Mouse (Mus musculus) gastrocnemius, postnatal 36 days (tissue): ENCODE data around the gene Arap2. TPM values are rescaled to one million over a fixed set of nuclear protein-coding genes. Genes with fewer than 3 reads are reported as not detected.

Source experiments
- DNase-seq, 2 experiments: peaks; one replicate each; pipeline ENCODE4 v3.0.0; 2022
- intact Hi-C: fragments of 180-260 bp; cut with DNase I; formaldehyde crosslinking; loops from one replicate; pipeline ENCODE4 v1.15.1; 2025
- long read RNA-seq, 2 experiments: library from polyadenylated mRNA; stranded (forward); transcript quantifications; one replicate each; pipeline ENCODE4 v2.0.0; 2021
- total RNA-seq, 2 experiments: library from RNA; stranded (reverse); gene quantifications; 2 replicates each; pipeline ENCODE4 v1.2.3; 2021

Arap2 gene
- total RNA-seq, result under 1 TPM; 0.79 to 0.89 TPM
- long read RNA-seq, experiment 1, result 0 reads
- long read RNA-seq, experiment 2, result 0 reads

DNA sequence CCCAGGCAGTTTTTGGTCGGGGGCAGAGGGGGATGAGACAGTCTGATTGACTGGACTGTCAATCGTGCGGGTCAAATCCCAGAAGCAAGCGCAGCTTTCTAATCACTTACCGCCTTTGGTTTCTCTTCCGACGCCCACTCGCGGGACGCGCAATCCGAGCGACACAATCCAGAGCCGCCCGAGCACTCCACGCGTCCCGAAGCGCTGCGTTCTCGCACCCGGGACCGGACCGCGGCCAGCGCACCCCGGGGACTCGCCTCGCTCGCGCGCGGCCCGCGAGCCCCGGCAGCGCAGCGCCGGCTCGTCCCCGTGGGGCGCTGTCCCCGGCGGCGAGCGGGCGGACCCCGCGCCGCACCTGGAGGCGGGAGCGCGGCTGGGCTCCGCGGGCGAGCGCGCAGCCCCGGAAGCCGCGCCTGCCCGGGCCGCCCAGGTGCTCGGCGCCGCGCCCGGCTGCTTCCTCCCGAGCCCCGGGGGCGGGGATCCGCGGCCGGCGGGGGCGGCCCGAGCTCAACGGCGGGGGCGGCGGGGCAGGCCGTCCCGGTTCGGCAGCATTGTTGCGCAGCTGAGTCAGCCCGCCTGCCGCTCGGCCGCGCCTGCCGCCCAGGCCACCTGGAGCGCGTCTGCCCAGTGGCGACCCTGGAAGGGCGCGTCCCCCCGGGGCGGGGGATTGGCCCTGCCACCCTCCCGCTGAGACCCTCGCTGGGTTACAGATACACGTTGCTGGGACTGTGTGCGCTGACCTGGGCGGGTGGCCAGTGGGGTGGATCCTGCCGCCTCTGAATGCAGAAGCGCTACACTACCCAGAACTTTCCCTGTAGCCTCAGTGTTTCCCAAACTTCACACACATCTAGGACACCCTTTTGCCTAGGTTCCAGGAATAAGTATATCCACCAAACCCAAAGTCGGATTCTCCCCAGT lies at the start of gene Arap2:
Gene Arap2, minus strand, starts transcription at position 376 of the 918 bp plus-strand sequence.
- peak; percentile 17 to 24 for DNase-seq
- intact Hi-C loops, result no loop called here

- intact Hi-C loops, result no loop called here
- DNase-seq, result no peak
These were observed 49.8 kb upstream of the Arap2 start for GRCm38 (mm10) chr5:62815741-62816140.

GRCm38 (mm10) chr5:62814072-62814414 lies 48.1 kb upstream of the Arap2 start:
- intact Hi-C loops, result no loop called here
- no peak for DNase-seq

DNA sequence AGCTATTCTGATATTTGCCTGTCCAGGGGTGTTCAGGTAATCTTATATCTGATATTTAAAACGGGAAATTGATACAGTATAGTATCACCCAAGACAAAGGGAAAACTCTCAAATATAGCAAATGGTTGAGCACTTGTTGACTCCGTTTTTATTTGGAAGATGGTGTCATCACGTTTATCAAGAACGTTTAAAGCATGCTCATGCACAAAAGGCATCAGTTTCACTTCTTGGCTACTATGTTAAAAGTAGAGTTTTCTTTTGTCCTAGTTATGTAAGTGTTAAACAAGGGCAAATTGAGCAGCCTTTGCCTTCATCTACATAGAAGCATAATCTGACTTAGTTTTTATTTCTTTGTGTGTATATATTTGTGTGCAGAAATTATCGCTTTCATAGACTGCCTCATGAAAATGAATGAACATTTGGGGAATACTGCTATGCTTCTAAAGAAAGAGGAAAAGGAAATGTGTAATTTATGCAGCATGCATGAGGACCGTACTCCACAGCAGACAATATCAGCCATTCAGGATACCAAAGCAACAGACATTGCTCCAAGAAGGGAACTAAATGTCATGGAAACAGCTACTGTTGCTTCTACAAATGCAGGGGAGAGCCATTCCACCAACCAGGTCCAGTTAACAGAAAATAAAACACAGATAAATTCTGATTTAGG lies 47.6 kb upstream of the Arap2 start, which contains the start of gene Dthd1:
Gene Dthd1, plus strand, starts transcription at position 422 of the 670 bp plus-strand sequence.
- intact Hi-C loops, result no loop called here
- no peak for DNase-seq

DNA sequence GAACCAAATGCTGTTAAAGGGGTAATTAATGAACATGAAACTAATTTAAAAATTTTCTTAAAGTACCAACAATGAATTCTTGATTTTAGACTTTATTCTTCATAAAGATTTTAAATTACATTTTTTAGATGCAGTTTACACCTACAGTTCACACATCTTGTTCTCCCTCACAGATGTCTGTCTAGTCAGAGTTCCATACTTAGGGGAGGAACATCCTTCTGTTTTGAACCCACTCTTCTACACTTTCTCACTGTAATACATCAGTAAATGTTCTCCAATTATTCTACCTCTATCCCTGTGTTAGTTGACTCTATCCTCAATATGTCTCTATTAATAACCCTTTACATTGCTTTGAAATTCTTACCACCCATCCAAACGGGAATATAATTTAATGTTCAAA lies 26.8 kb upstream of the Arap2 start:
- no peak for DNase-seq
- intact Hi-C loops, result no loop called here

- intact Hi-C loops, result no loop called here
- DNase-seq, result no peak
These were observed 25.1 kb upstream of the Arap2 start for GRCm38 (mm10) chr5:62790921-62791564.

DNA sequence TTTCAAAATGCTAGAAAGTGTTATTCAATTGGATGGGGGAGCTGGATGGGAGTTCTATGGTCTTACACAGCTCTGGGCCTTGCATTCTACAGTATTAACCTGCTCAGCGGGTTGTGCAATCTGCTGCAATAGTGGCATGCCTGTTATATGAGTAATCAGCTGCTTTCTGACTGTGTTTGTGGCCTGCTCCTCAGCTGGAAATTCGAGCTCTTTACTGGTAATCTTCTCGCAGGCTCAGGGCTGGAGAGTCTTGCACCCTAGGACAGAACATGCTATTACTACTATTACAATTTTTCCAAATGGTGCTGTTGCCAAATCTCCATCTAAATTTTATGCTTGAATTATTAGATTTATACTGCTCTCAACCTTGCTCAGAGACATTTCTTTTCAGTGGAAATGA lies 20.9 kb upstream of the Arap2 start:
- no peak for DNase-seq
- intact Hi-C loops, result no loop called here

DNA sequence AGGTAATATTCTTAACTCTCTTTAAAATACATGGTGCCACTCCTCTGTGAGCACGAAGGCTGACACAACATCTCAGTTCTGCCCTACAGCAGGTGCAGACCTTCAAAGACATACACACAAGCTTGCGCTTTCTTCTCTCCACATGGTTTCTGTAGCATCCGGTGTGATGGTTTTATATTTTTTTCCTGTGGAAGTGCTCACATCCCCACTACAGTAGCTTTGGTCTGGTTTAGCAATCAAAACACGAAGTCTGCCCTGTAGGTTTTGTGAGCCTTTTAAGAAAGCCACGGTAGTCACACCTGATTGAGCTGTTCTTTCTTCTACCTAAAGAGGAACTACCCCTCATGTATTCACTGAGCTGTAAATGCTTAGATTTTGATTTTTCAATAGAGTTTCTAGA lies 12.7 kb upstream of the Arap2 start:
- no peak for DNase-seq
- intact Hi-C loops, result no loop called here

GRCm38 (mm10) chr5:62777804-62778203 lies 11.8 kb upstream of the Arap2 start:
- intact Hi-C loops, result no loop called here
- DNase-seq, result no peak

DNA sequence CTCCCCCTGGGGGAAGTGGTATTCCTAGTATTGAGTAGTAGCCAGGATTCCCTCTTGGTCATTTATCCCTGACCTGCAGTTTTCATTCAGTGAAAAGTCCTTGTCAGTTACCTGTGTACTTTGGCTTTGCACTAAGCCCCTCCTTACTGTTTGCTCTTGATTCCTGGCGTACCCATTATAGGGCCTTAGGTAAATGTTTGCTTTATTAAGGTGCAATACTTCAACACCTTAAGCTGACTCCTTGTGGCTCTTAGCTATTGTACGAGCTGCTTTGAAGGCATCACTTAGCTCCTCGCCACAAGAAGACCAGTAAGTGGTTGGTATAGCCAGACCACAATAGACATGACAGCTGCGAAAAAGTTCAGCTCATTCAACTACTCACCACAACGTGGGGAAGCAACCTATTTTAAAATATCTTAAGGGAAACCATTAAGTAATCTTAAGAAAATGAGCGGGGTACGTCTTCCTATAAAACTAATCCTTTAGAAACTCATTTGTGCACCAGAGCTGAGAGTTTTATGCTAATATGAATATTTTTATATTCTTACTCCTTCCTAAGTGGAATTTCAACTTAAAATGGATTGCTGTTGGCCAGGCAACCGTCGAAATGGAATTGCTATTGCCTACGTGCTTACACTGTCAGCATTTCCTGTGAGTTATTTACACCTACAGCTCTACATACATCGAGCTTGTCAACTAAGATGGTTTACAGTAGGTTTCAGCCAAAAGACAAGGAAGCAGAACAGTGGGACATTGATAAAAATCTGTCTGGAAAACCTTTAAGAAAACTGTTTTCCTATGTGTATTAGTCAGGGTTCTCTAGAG lies 6.0 kb upstream of the Arap2 start:
- intact Hi-C loops, result no loop called here
- no peak for DNase-seq

DNA sequence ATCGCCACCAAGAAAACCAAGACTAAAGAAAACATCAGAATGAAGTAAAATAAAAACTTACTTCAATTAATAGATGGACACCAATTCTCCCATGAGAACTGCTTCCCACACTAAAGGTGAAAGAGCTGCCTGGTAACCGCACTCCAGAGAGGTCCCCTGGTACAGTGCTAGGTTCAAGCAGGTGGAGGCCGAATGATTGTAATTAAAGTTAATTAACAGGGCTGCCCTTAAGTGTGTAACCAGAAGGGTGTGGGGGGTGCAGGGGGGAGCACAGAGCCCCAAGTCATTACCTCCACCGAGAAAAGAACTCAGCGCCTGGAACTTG lies 538 bp downstream of the Arap2 start:
- DNase-seq, result no peak
- intact Hi-C loops, result no loop called here

- no peak for DNase-seq
- intact Hi-C loops, result no loop called here
These were observed 1.8 kb downstream of the Arap2 start for GRCm38 (mm10) chr5:62764161-62764560.

- no peak for DNase-seq
- intact Hi-C loops, result no loop called here
These were observed 2.9 kb downstream of the Arap2 start for GRCm38 (mm10) chr5:62763046-62763445.

- DNase-seq, result no peak
- intact Hi-C loops, result no loop called here
These were observed 3.5 kb downstream of the Arap2 start for GRCm38 (mm10) chr5:62762298-62762960.

- intact Hi-C loops, result no loop called here
- DNase-seq, result no peak
These were observed 5.0 kb downstream of the Arap2 start for GRCm38 (mm10) chr5:62760791-62761504.

DNA sequence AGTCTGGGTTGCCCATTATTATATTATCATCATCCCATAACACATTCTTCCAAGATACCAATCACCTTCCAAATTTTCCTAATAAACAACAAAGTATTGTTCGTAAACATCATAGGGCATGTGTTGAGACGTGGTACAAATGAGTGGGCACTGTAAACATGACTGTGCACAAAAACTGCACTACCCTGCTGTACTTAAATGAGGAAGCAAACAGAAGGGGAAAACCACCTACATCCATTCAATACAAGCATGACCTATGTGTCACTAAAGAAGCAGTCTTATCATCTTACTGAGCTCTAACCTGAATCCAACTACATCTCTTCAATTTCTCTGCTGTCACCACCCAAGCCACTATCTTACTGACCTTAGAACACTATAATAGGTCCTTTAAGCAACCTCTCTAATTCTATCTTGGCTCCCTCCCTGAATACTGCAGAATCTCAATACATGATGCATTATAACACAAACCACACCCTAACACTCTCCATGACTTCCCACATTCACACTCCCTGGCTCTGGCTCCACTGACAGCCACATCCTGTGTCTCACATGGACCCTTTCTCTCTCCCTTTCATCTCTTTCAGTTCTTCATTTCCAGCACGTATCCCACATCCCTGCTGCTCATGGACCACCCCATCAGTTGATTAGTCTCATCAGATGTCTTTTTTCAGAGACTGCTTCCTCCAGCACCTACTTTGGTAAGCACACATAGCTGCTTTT lies 10.0 kb downstream of the Arap2 start:
- intact Hi-C loops, result no loop called here
- DNase-seq, result no peak

GRCm38 (mm10) chr5:62752934-62753333 lies 13.0 kb downstream of the Arap2 start:
- intact Hi-C loops, result no loop called here
- DNase-seq, result no peak

GRCm38 (mm10) chr5:62751692-62752091 lies 14.3 kb downstream of the Arap2 start:
- intact Hi-C loops, result no loop called here
- DNase-seq, result no peak

- intact Hi-C loops, result no loop called here
- DNase-seq, result no peak
These were observed 17.8 kb downstream of the Arap2 start for GRCm38 (mm10) chr5:62748168-62748567.
